Mouse (Mus musculus) testis, adult 2 months (tissue): ENCODE measurements around the gene Tsc22d1. TPM values are rescaled to one million over a fixed set of nuclear protein-coding genes. Genes with fewer than 3 reads are reported as not detected.

Experiments used
- H3K27ac ChIP-seq: fragments of 200-500 bp; 2 replicates; pipeline ENCODE4 v1.5.1; 2012; ENCODE audit warnings: low read depth, low read length; ENCODE audit not compliant: control insufficient read depth, insufficient read depth
- H3K27me3 ChIP-seq: fragments of 200-500 bp; 2 replicates; pipeline ENCODE4 v1.6.1; 2012; ENCODE audit warnings: mild to moderate bottlenecking, low read length, moderate library complexity; ENCODE audit not compliant: control insufficient read depth, insufficient read depth
- H3K36me3 ChIP-seq: fragments of 200-500 bp; 2 replicates; pipeline ENCODE4 v1.6.1; 2012; ENCODE audit warnings: mild to moderate bottlenecking, low read length; ENCODE audit not compliant: control insufficient read depth, insufficient read depth
- H3K4me1 ChIP-seq: fragments of 200-500 bp; 2 replicates; pipeline ENCODE4 v1.6.1; 2012; ENCODE audit warnings: low read length; ENCODE audit not compliant: control insufficient read depth, insufficient read depth
- H3K4me3 ChIP-seq: fragments of 200-500 bp; 2 replicates; pipeline ENCODE4 v1.5.1; 2012; ENCODE audit warnings: low read depth, mild to moderate bottlenecking, low read length, moderate library complexity, mixed read lengths; ENCODE audit not compliant: control insufficient read depth
- CTCF ChIP-seq: fragments of 200-500 bp; IDR thresholded peaks from 2 replicates; pipeline ENCODE4 v1.5.1; 2012; ENCODE audit warnings: low read depth, mild to moderate bottlenecking, inconsistent platforms, low read length, moderate library complexity; ENCODE audit not compliant: control insufficient read depth, insufficient read depth, insufficient replicate concordance
- POLR2A ChIP-seq: fragments of 200-500 bp; IDR thresholded peaks from 2 replicates; pipeline ENCODE4 v1.6.1; 2012; ENCODE audit warnings: low read depth, mild to moderate bottlenecking, inconsistent platforms, low read length, moderate library complexity; ENCODE audit not compliant: control insufficient read depth
- polyA plus RNA-seq: library from polyadenylated mRNA; depleted of rRNA; stranded (reverse); fragments of >200 nt; gene quantifications from 2 replicates; pipeline ENCODE4 v1.2.3, GENCODE M21; 2012

The Tsc22d1 gene
- polyA plus RNA-seq, 1 experiment: 198 TPM

GRCm38 (mm10) chr14:76463414-76464098 is 48.8 kb downstream of the Tsc22d1 start:
- H3K27me3 ChIP-seq: no peaks in the 10 kb centered on the region
- no peaks in the 10 kb centered on the region for H3K4me1 ChIP-seq
- TF ChIP-seq CTCF (no peak), POLR2A (no peak)
- H3K36me3 ChIP-seq: no peaks in the 10 kb centered on the region
- H3K27ac ChIP-seq: no peak overlapping the region
- no peak overlapping the region for H3K4me3 ChIP-seq

GRCm38 (mm10) chr14:76464967-76465366 is 50.2 kb downstream of the Tsc22d1 start:
- TF ChIP-seq POLR2A: no peak
- TF ChIP-seq CTCF: no peak
- no peak overlapping the region for H3K4me3 ChIP-seq
- H3K4me1 ChIP-seq: no peaks in the 10 kb centered on the region
- H3K36me3 ChIP-seq: no peaks in the 10 kb centered on the region
- no peak overlapping the region for H3K27ac ChIP-seq
- H3K27me3 ChIP-seq: no peaks in the 10 kb centered on the region

- Histone ChIP-seq H3K27ac (no peak overlapping the region), H3K4me3 (no peak overlapping the region), H3K27me3 (no peaks in the 10 kb centered on the region), H3K4me1 (peaks cover 6% of the 10 kb centered on the region), H3K36me3 (no peaks in the 10 kb centered on the region)
- TF ChIP-seq POLR2A (no peak), CTCF (peak; percentile 48; the same call in 1 of the 2 replicates)
Measured at GRCm38 (mm10) chr14:76466641-76467323, 52.0 kb downstream of the Tsc22d1 start.

GRCm38 (mm10) chr14:76467932-76468331 is 53.2 kb downstream of the Tsc22d1 start:
- Histone ChIP-seq H3K27me3 (no peaks in the 10 kb centered on the region), H3K36me3 (no peaks in the 10 kb centered on the region), H3K4me1 (peaks cover 9% of the 10 kb centered on the region), H3K4me3 (no peak overlapping the region), H3K27ac (no peak overlapping the region)
- no peak for TF ChIP-seq CTCF
- TF ChIP-seq POLR2A: no peak

GRCm38 (mm10) chr14:76471301-76471700 is 56.5 kb downstream of the Tsc22d1 start:
- peaks cover 13% of the 10 kb centered on the region for H3K4me1 ChIP-seq
- H3K36me3 ChIP-seq: no peaks in the 10 kb centered on the region
- peak overlapping the region; percentile 53 for H3K4me3 ChIP-seq
- H3K27ac ChIP-seq: no peak overlapping the region
- no peaks in the 10 kb centered on the region for H3K27me3 ChIP-seq
- TF ChIP-seq POLR2A: no peak
- TF ChIP-seq CTCF: no peak

- Histone ChIP-seq H3K4me1 (peaks cover 18% of the 10 kb centered on the region), H3K27ac (no peak overlapping the region), H3K27me3 (no peaks in the 10 kb centered on the region), H3K36me3 (no peaks in the 10 kb centered on the region), H3K4me3 (no peak overlapping the region)
- no peak for TF ChIP-seq POLR2A
- TF ChIP-seq CTCF: no peak
Measured at GRCm38 (mm10) chr14:76472487-76472886, 57.7 kb downstream of the Tsc22d1 start.

GRCm38 (mm10) chr14:76473404-76473803 is 58.6 kb downstream of the Tsc22d1 start:
- Histone ChIP-seq H3K27me3 (no peaks in the 10 kb centered on the region), H3K4me3 (no peak overlapping the region), H3K36me3 (no peaks in the 10 kb centered on the region), H3K4me1 (peaks cover 20% of the 10 kb centered on the region), H3K27ac (no peak overlapping the region)
- TF ChIP-seq CTCF (peak; percentile 21; the same call in 1 of the 2 replicates), POLR2A (no peak)
